In genomic region chr9:57904250-57904644, GRCm38 (mm10) we compare ENCODE assay signal across 23 mouse cellular contexts.
"Had no signal": no experiment of that assay in that cellular context is flagged by ENCODE, and none has a peak within 500 bp of the region (broad histone marks: within the 10 kb centered on the region; RNA-seq: fewer than 3 reads in every experiment).

No protein-coding gene starts in this region.

- H3K9ac ChIP-seq: heart, embryonic 13.5 days; heart, embryonic 15.5 days; hindbrain, embryonic 13.5 days; hindbrain, embryonic 15.5 days; kidney, embryonic 15.5 days; limb, embryonic 13.5 days; limb, embryonic 15.5 days; liver, embryonic 14.5 days had no signal

- H3K4me3 ChIP-seq: heart, adult 2 months; heart, embryonic 13.5 days; heart, embryonic 15.5 days; hindbrain, embryonic 13.5 days; hindbrain, embryonic 15.5 days; kidney, embryonic 15.5 days; limb, embryonic 13.5 days; limb, embryonic 15.5 days had no signal

- DNase-seq: gastrocnemius, postnatal 36 days; heart, adult 11 months; heart, adult 2 months; heart, postnatal 36 days; kidney, adult 11 months; kidney, adult 2 months; kidney, adult 9 months; kidney, postnatal 14 days; kidney, postnatal 36 days; layer of hippocampus, adult 9-11 months; layer of hippocampus, postnatal 36 days had no signal

- H3K36me3 ChIP-seq: heart, embryonic 13.5 days; heart, embryonic 15.5 days; hindbrain, embryonic 13.5 days; hindbrain, embryonic 15.5 days; kidney, embryonic 15.5 days; limb, embryonic 13.5 days; limb, embryonic 15.5 days had no signal

- H3K4me2 ChIP-seq: heart, embryonic 11.5 days; heart, embryonic 13.5 days; heart, embryonic 15.5 days; hindbrain, embryonic 13.5 days; hindbrain, embryonic 15.5 days; kidney, embryonic 15.5 days; limb, embryonic 13.5 days; limb, embryonic 15.5 days had no signal

- H3K9me3 ChIP-seq: heart, embryonic 13.5 days; heart, embryonic 15.5 days; hindbrain, embryonic 13.5 days; hindbrain, embryonic 15.5 days; kidney, embryonic 15.5 days; limb, embryonic 13.5 days; limb, embryonic 15.5 days had no signal

- H3K27ac ChIP-seq: heart, adult 2 months; heart, embryonic 15.5 days; hindbrain, embryonic 13.5 days; hindbrain, embryonic 15.5 days; hindbrain, postnatal 0 days; kidney, embryonic 15.5 days; kidney, postnatal 0 days; limb, embryonic 13.5 days; limb, embryonic 15.5 days; liver, embryonic 14.5 days had no signal

- H3K27me3 ChIP-seq: heart, embryonic 13.5 days; heart, embryonic 15.5 days; hindbrain, embryonic 15.5 days; kidney, embryonic 15.5 days; limb, embryonic 13.5 days; limb, embryonic 15.5 days had no signal

- H3K4me1 ChIP-seq: limb, embryonic 15.5 days had no signal

- ATAC-seq: hindbrain, postnatal 0 days; intestine, embryonic 16.5 days had no signal
